Mouse (Mus musculus) adrenal gland, adult 8-10 months (tissue): ENCODE measurements at regions not wholly inside any gene's neighbourhood (a gene's known extent, or its start where the extent isn't known, plus 50 kb on each side); places are given as distances from the start of the nearest gene placed in this dataset.
"Not testable (repeated sequence)": the region's sequence is repeated elsewhere in the genome, so short reads cannot be mapped to it uniquely, and the experiment has no call there.

ENCODE experiments used
- DNase-seq: peaks from one replicate; pipeline ENCODE4 v3.0.0; 2022

- no peak for DNase-seq
These were observed 169.2 kb upstream of the Hddc2 start for GRCm38 (mm10) chr10:31143856-31144488.

- no peak for DNase-seq
These were observed 168.7 kb upstream of the Hddc2 start for GRCm38 (mm10) chr10:31144489-31144872.

GRCm38 (mm10) chr10:31173169-31173686 lies 140.0 kb upstream of the Hddc2 start:
- DNase-seq: peak; percentile 30

GRCm38 (mm10) chr10:31189577-31189976 lies 123.6 kb upstream of the Hddc2 start:
- no peak for DNase-seq

GRCm38 (mm10) chr10:31212164-31212563 lies 101.0 kb upstream of the Hddc2 start:
- DNase-seq: not testable (repeated sequence)

- DNase-seq: no peak
These were observed 100.3 kb upstream of the Hddc2 start for GRCm38 (mm10) chr10:31212778-31213454.

- no peak for DNase-seq
These were observed 91.3 kb upstream of the Hddc2 start for GRCm38 (mm10) chr10:31221902-31222301.

- DNase-seq: no peak
These were observed 84.1 kb upstream of the Hddc2 start for GRCm38 (mm10) chr10:31229078-31229477.

- DNase-seq: no peak
These were observed 70.7 kb upstream of the Hddc2 start for GRCm38 (mm10) chr10:31242442-31242966.

GRCm38 (mm10) chr10:31252584-31253381 lies 60.4 kb upstream of the Hddc2 start:
- DNase-seq: no peak

- DNase-seq: no peak
These were observed 56.2 kb upstream of the Hddc2 start for GRCm38 (mm10) chr10:31256934-31257333.

GRCm38 (mm10) chr10:31257611-31258010 lies 55.6 kb upstream of the Hddc2 start:
- DNase-seq: no peak

GRCm38 (mm10) chr10:31260914-31261313 lies 52.3 kb upstream of the Hddc2 start:
- no peak for DNase-seq
